Mouse (Mus musculus) midbrain, embryonic 10.5 days (tissue): ENCODE measurements around the gene Rgl1. TPM values are rescaled to one million over a fixed set of nuclear protein-coding genes. Genes with fewer than 3 reads are reported as not detected.
A peak's percentile ranks its signal among the peaks of the same experiment; 100 is the strongest.

Source experiments
- DNase-seq: peaks from one replicate; pipeline ENCODE4 v3.0.0-alpha.2; 2017; ENCODE audit warnings: low spot score
- H3K27ac ChIP-seq: fragments of 300-500 bp; sonication (generic); replicated peaks from 2 replicates; pipeline ENCODE4 v1.5.1; 2016; ENCODE audit warnings: mild to moderate bottlenecking
- H3K27me3 ChIP-seq: fragments of 300-500 bp; sonication (generic); 2 replicates; pipeline ENCODE4 v1.6.1; 2016; ENCODE audit warnings: low read depth, mild to moderate bottlenecking; ENCODE audit not compliant: poor library complexity, severe bottlenecking
- H3K36me3 ChIP-seq: fragments of 300-500 bp; sonication (generic); 2 replicates; pipeline ENCODE4 v1.6.1; 2016; ENCODE audit warnings: mild to moderate bottlenecking, moderate library complexity
- H3K4me1 ChIP-seq: fragments of 300-500 bp; sonication (generic); 2 replicates; pipeline ENCODE4 v1.6.1; 2016
- H3K4me3 ChIP-seq: fragments of 300-500 bp; sonication (generic); 2 replicates; pipeline ENCODE4 v1.5.1; 2016; ENCODE audit warnings: mild to moderate bottlenecking, moderate library complexity
- H3K9me3 ChIP-seq: fragments of 300-500 bp; sonication (generic); replicated peaks from 2 replicates; pipeline ENCODE4 v1.6.1; 2016; ENCODE audit warnings: mild to moderate bottlenecking
- WGBS: fragments of 180-500 bp; shearing (Covaris S2); methylation state at CpG from one replicate; pipeline ENCODE4 v1.1.7; 2016; 5-methylcytosine and 5-hydroxymethylcytosine counted together
- polyA plus RNA-seq: library from polyadenylated mRNA; unstranded; fragments of >200 nt; fragmentation: Nextera tagmentation; extraction: Ambion mirVana; gene quantifications from 2 replicates; pipeline ENCODE4 v1.2.1, GENCODE M21; 2016

Rgl1 gene
- polyA plus RNA-seq, 1 experiment from 2014 or later: 23.2 TPM

GRCm38 (mm10) chr1:152695491-152695890 is 70.7 kb downstream of the Rgl1 start:
- WGBS: 30% methylated on average over 9 of the region's 9 CpGs
- no peaks in the 10 kb centered on the region for H3K27me3 ChIP-seq
- no peaks in the 10 kb centered on the region for H3K9me3 ChIP-seq
- H3K4me1 ChIP-seq: peaks cover 8% of the 10 kb centered on the region
- DNase-seq: peak; percentile 17
- no peaks in the 10 kb centered on the region for H3K36me3 ChIP-seq
- H3K27ac ChIP-seq: no peak overlapping the region
- H3K4me3 ChIP-seq: no peak overlapping the region

DNA sequence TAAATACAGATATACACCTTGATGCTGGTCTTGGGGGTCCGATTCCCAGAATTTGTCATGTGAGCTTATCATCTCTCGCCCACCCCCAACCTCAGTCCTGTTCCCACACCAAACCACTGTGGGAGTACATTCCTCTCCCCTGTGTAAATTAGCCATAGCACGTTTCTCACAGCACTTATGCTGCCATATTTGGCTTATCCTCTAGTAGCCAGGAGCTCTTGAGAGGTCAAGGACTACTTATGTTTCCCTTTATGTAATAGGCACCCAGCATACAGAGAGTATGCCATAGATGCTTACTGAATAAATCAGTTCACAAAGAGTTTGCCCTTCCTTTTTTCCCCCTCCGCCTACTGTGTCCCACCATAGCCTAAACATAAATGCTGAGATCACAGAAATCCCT is 76.2 kb downstream of the Rgl1 start:
- peaks cover 19% of the 10 kb centered on the region for H3K4me1 ChIP-seq
- 88% methylated on average over 4 of the region's 4 CpGs for WGBS

DNA sequence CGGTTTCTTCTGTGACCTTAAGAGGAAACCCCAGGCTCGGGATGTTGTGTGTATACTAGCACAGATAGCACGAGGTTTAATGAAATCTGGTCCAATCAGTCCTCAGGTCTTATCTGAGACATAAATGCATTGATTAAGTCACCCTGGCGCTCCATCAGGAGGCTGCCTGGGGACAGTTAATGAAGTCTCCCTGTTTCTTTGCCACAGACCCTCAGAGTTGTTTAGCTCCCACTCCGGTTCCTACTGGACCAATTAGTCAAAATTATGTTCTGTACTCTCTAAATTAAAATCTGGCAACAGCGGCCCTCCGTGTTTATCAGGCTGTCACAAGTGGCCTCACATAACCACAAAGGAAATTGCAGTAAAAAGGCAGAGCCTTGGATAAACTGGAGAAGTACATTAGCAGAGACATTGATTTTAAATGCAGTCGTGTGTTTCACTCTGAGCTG is 78.4 kb downstream of the Rgl1 start:
- Histone ChIP-seq H3K9me3 (no peaks in the 10 kb centered on the region), H3K4me3 (no peak overlapping the region), H3K27ac (peak overlapping the region; percentile 74; the same call in 1 of the 2 replicates), H3K4me1 (peaks cover 19% of the 10 kb centered on the region), H3K36me3 (no peaks in the 10 kb centered on the region), H3K27me3 (no peaks in the 10 kb centered on the region)
- WGBS: 35% methylated on average over 8 of the region's 8 CpGs
- no peak for DNase-seq

More for the DNA sequence above, 76.2 kb downstream of the Rgl1 start:
- Histone ChIP-seq H3K9me3 (no peaks in the 10 kb centered on the region), H3K27ac (no peak overlapping the region), H3K27me3 (no peaks in the 10 kb centered on the region), H3K36me3 (no peaks in the 10 kb centered on the region), H3K4me3 (no peak overlapping the region)
- DNase-seq: no peak

DNA sequence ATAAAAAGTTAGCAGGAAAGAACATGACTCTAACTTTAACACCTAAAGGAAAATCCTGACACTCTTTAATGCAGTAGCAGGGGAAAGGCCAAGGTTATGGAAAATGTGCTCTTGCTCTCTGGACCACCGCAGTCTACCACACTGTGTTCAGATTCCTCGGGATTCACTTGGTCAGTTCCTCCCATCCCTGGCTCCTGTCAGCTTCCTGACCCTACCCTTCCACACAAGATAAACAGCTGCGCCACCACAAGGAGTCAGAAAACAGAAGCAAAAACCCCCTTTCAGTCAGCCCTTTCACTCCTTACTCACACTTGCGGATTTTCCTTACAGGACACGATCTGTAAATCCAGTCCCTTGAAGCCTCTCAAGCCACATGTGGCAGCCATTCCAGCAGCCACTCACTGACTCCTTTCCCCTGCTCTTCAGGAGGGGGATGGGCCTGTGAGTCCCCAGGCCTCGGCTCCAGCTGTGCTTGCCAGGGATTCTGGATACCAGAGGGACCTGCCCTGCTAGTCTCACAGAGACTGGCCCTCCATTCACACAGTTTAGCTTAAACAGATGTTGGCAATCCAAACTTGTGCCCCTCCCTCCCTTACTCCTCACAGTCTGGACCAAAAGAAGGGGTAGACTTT is 78.9 kb downstream of the Rgl1 start:
- H3K36me3 ChIP-seq: no peaks in the 10 kb centered on the region
- WGBS: 7% methylated on average over 6 of the region's 6 CpGs
- H3K27me3 ChIP-seq: no peaks in the 10 kb centered on the region
- H3K4me3 ChIP-seq: no peak overlapping the region
- DNase-seq: peak; percentile 45
- H3K9me3 ChIP-seq: no peaks in the 10 kb centered on the region
- peak overlapping the region; percentile 74 for H3K27ac ChIP-seq
- H3K4me1 ChIP-seq: peaks cover 19% of the 10 kb centered on the region

GRCm38 (mm10) chr1:152685531-152685930 is 80.6 kb downstream of the Rgl1 start:
- Histone ChIP-seq H3K27ac (no peak overlapping the region), H3K4me1 (peaks cover 24% of the 10 kb centered on the region), H3K9me3 (no peaks in the 10 kb centered on the region), H3K27me3 (no peaks in the 10 kb centered on the region), H3K4me3 (no peak overlapping the region), H3K36me3 (no peaks in the 10 kb centered on the region)
- 78% methylated on average over 3 of the region's 3 CpGs for WGBS
- DNase-seq: no peak

DNA sequence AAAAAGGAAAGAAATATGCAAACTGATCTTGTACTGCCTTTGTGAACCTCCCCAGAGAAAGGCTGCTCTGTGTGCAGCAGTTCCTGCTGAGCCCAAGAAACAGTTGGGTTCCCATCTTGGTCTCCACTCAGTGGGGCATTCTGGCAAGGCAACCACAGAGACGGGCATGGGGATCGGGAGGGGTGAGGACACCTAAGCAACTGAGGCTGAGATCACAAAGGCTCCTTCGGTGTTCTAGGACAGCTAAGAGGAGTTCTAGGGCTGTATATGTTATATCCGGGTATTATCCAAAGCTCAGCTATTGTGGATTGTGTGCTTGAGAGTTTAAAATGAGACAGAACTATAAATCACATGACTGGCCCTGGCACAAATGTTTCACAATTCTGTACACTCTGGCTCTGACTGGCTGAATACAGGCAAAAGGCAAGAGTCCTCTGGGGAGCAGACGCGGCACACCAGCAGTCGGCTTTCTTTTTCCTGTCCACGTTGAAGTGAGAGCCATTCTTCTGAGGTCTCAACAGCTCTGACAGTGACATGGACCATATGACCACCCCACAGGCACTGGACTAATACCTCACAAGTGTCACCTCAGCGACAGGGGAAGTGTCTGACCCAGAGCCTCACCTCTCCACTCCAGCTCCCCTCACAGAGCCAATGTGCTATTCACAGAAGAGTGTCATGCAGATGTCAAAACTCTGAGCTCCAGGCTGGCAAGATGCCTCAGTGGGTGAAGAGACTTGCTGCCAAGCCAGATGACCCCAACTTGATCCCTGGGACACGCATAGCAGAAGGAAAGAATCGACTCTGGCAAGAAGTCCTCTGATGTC is 83.6 kb downstream of the Rgl1 start:
- H3K9me3 ChIP-seq: no peaks in the 10 kb centered on the region
- H3K36me3 ChIP-seq: no peaks in the 10 kb centered on the region
- H3K4me3 ChIP-seq: no peak overlapping the region
- peaks cover 17% of the 10 kb centered on the region for H3K4me1 ChIP-seq
- no peak for DNase-seq
- H3K27me3 ChIP-seq: no peaks in the 10 kb centered on the region
- WGBS: 84% methylated on average over 11 of the region's 11 CpGs
- no peak overlapping the region for H3K27ac ChIP-seq

DNA sequence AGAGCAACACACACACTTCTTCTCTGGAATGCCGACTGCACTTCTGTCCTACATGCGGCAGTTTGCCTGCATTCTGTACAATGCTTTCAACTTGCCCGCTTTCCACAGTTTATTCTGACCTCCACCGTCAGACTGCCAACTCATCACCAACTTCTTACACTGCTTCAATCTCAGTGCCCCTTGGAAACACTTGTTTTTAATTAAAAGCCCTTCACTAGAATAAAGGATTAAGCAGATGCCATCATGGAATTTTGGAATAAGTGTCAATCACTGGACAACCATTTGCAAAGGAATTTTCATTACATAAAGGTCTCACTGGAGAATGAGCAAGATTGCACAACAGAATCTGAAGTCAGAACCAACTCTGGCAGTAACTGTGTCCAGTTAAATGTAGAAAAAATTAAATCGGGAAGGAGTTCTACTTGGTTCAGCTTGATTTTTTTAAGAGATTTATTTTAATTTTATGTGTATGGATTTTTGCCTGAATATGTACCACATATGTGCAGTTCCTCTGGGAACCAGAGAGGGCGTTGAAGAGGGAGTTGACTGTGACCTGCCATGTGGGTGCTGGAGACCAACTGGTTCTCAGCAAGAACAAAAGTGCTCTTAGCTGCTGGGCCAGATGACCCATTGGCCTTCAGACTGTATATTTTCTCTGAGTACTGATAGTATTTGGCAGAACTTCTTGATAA is 84.3 kb downstream of the Rgl1 start:
- Histone ChIP-seq H3K36me3 (no peaks in the 10 kb centered on the region), H3K27me3 (no peaks in the 10 kb centered on the region), H3K27ac (no peak overlapping the region), H3K9me3 (no peaks in the 10 kb centered on the region), H3K4me1 (peaks cover 9% of the 10 kb centered on the region), H3K4me3 (no peak overlapping the region)
- DNase-seq: no peak
- 85% methylated on average over 6 of the region's 6 CpGs for WGBS

- Histone ChIP-seq H3K36me3 (no peaks in the 10 kb centered on the region), H3K4me1 (peaks cover 8% of the 10 kb centered on the region; the same call in 1 of the 2 replicates), H3K27me3 (no peaks in the 10 kb centered on the region), H3K9me3 (no peaks in the 10 kb centered on the region), H3K27ac (no peak overlapping the region), H3K4me3 (no peak overlapping the region)
- WGBS: 81% methylated on average over 8 of the region's 8 CpGs
- DNase-seq: no peak
Observed at GRCm38 (mm10) chr1:152681116-152681515, 85.0 kb downstream of the Rgl1 start.

- Histone ChIP-seq H3K9me3 (no peaks in the 10 kb centered on the region; the same call in 1 of the 2 replicates), H3K27ac (no peak overlapping the region), H3K4me1 (peaks cover 8% of the 10 kb centered on the region; the same call in 1 of the 2 replicates), H3K27me3 (no peaks in the 10 kb centered on the region), H3K36me3 (no peaks in the 10 kb centered on the region), H3K4me3 (no peak overlapping the region)
- no peak for DNase-seq
- 41% methylated on average over 5 of the region's 5 CpGs for WGBS
Observed at GRCm38 (mm10) chr1:152678451-152678850, 87.7 kb downstream of the Rgl1 start.

GRCm38 (mm10) chr1:152677482-152678211 is 88.5 kb downstream of the Rgl1 start:
- no peak for DNase-seq
- 85% methylated on average over 12 of the region's 12 CpGs for WGBS
- no peak overlapping the region for H3K27ac ChIP-seq

DNA sequence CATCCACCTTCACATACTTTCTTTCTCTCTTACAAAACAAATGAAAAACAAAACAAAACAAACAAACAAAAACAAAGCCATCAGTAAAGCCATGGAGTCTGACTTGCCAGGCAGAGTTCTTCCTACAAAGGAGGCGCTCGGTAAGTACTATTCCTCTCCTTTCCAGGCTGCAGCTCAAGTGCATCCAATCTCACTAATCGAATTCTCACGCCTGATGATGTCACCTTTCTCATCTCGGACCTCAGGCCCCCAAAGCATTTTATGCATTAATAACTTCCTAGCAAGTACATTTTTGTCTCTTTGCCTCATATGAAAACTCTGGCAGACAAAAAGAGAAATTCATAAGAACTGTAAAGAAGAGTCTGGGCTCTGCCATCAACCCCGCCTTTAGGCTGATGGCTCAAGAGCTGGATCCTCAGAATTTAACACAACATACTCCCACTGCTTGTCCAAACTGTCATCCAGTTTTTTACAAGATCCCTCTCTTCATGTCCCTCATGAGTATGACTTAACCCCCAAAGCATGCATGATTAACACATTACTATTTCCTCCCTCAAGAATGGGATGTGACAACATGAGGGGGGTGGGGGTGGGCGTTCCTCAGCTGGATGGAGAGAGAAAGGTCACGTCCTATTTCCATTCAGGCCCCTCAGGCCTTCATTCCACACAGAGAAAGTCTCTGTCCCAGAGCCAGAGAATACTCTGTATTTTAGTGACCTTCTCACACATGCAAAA is 96.5 kb downstream of the Rgl1 start:
- Histone ChIP-seq H3K27ac (no peak overlapping the region), H3K4me1 (peaks cover 20% of the 10 kb centered on the region), H3K9me3 (no peaks in the 10 kb centered on the region), H3K4me3 (no peak overlapping the region), H3K27me3 (no peaks in the 10 kb centered on the region), H3K36me3 (no peaks in the 10 kb centered on the region)
- peak; percentile 23 for DNase-seq
- WGBS: 63% methylated on average over 8 of the region's 8 CpGs

More at GRCm38 (mm10) chr1:152677482-152678211, 88.5 kb downstream of the Rgl1 start:
- Histone ChIP-seq H3K27me3 (no peaks in the 10 kb centered on the region), H3K4me1 (peaks cover 8% of the 10 kb centered on the region; the same call in 1 of the 2 replicates), H3K9me3 (no peaks in the 10 kb centered on the region; the same call in 1 of the 2 replicates), H3K36me3 (no peaks in the 10 kb centered on the region), H3K4me3 (no peak overlapping the region)

GRCm38 (mm10) chr1:152660436-152660835 is 105.7 kb downstream of the Rgl1 start:
- no peak for DNase-seq
- no peaks in the 10 kb centered on the region for H3K4me1 ChIP-seq
- 92% methylated on average over 7 of the region's 7 CpGs for WGBS
- H3K36me3 ChIP-seq: no peaks in the 10 kb centered on the region
- H3K27me3 ChIP-seq: no peaks in the 10 kb centered on the region
- H3K27ac ChIP-seq: no peak overlapping the region
- H3K9me3 ChIP-seq: no peaks in the 10 kb centered on the region
- H3K4me3 ChIP-seq: no peak overlapping the region
